Mouse (Mus musculus) liver, postnatal 0 days (tissue): ENCODE data around the gene Clpb.
A peak's percentile ranks its signal among the peaks of the same experiment; 100 is the strongest.

Experiments
- CTCF ChIP-seq: sonication (generic); IDR thresholded peaks from 2 replicates; pipeline ENCODE4 v1.5.1; 2016; ENCODE audit warnings: antibody characterized with exemption, low read depth
- EP300 ChIP-seq: IDR thresholded peaks from 2 replicates; pipeline ENCODE4 v1.6.1; 2016; ENCODE audit warnings: antibody characterized with exemption, low read depth, mild to moderate bottlenecking

GRCm38 (mm10) chr7:101679591-101679990, 16.2 kb downstream of the Clpb start:
- TF ChIP-seq CTCF = peak; percentile 89
- no peak for TF ChIP-seq EP300
